8 mouse cellular contexts compared by ENCODE assay signal in genomic region chr15:78173972-78174886, GRCm38 (mm10). TPM values are rescaled to one million over a fixed set of nuclear protein-coding genes. Genes with fewer than 3 reads are reported as not detected.
DNase-seq lines count a peak whose midpoint lies in the region; ATAC-seq lines count a peak whose summit lies in the region.

Gene Ift27, minus strand, starts transcription at chr15:78174107.

- intact Hi-C loops in gastrocnemius, postnatal 14 days (cut with DNase I; ENCODE audit: low total_unique reads) = no loop called here
- intact Hi-C loops in left cerebral cortex, postnatal 10 days (cut with DNase I) = loop anchor here (5.0 kb wide), 2 partner anchors 57 to 192 kb away; no protein-coding TSS in a partner anchor

- ATAC-seq in inflammation-experienced regulatory T-cells, adult 6 months = peak; percentile 92
- peak; percentile 96 for ATAC-seq in megakaryocyte-erythroid progenitor cell, adult 5-6 weeks (replicated peaks; ENCODE audit: low FRiP score, low TSS enrichment, poor library complexity, severe bottlenecking)

- DNase-seq in adrenal gland, adult (ENCODE audit: inconsistent age in 2 of 2, low spot score in 1 of 2) = peak; percentile 99
- peak; percentile 100 for DNase-seq in embryo, embryonic 10.5 days (ENCODE audit: low spot score)
- peak; percentile 97 for DNase-seq in gastrocnemius, postnatal 14 days
- DNase-seq in left cerebral cortex, postnatal 10 days (ENCODE audit: extremely low spot score in 1 of 2, low spot score in 2 of 2) = peak; percentile 98 to 99
- DNase-seq in right cerebral cortex, postnatal 25 days = peak; percentile 98
- peak; percentile 96 to 97 for DNase-seq in urinary bladder, postnatal 4 days (ENCODE audit: low spot score in 2 of 2)

RNA-seq across cellular contexts. Expression of gene Ift27, which starts in this region (rescaled TPM):
- total RNA-seq in gastrocnemius, postnatal 14 days (2021) = 10 to 100 TPM; 53.4 to 55.0 TPM
- polyA plus RNA-seq in inflammation-experienced regulatory T-cells, adult 6 months (2017; shearing (Covaris generic)) = 10 to 100 TPM; 60.2 to 65.9 (median 62.0) TPM
- 10 to 100 TPM; 39.3 to 39.9 TPM for total RNA-seq in left cerebral cortex, postnatal 10 days (2021)
- 50.0 and 53.9 TPM in 2 replicates for total RNA-seq in megakaryocyte-erythroid progenitor cell, adult 5-6 weeks (2014; fragmentation: Nextera tagmentation)
- total RNA-seq in megakaryocyte-erythroid progenitor cell, adult 5-6 weeks (2017) = 4.7 and 14.0 TPM in 2 replicates

Comparison
In these comparisons a context has a peak if more than half of its experiments do, and no peak if none do; other contexts are left out.
1. Peak in every context shown above with its lines: DNase-seq and ATAC-seq.